Mouse (Mus musculus) adipocyte (in vitro differentiated cells): Measurements from ENCODE around the gene Aida.
"Not testable (repeated sequence)": the region's sequence is repeated elsewhere in the genome, so short reads cannot be mapped to it uniquely, and the experiment has no call there.

ENCODE experiments used
- DNase-seq: peaks from one replicate; pipeline ENCODE4 v3.0.0-alpha.2; 2016; ENCODE audit warnings: low spot score

Aida gene

GRCm38 (mm10) chr1:183320708-183321107 is 24.3 kb downstream of the Aida start:
- DNase-seq, result no peak

GRCm38 (mm10) chr1:183322496-183322895 is 26.1 kb downstream of the Aida start:
- DNase-seq, result not testable (repeated sequence)

GRCm38 (mm10) chr1:183323923-183324322 is 27.5 kb downstream of the Aida start:
- DNase-seq, result no peak

DNA sequence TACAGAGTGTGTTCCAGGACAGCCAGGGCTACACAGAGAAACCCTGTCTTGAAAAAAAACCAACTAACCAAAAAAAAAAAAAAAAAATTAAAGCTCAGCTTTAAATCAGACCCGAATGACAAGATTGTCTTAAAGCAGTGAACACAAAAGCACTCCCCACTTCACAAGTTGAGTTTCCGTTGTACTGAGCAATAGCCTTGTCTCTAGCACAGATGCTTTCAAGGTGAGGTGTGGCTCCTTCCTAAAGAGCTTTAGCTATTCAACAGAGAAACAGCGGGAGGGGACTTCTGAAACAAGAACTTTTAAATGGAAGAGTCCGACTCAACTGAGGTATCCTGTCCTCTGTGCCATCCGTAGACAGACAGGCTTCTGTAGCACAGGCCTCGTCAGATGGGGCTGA is 28.0 kb downstream of the Aida start:
- no peak for DNase-seq

GRCm38 (mm10) chr1:183327171-183327570 is 30.8 kb downstream of the Aida start:
- no peak for DNase-seq

GRCm38 (mm10) chr1:183342902-183343301 is 46.5 kb downstream of the Aida start:
- DNase-seq, result not testable (repeated sequence)

- peak; percentile 89 for DNase-seq
Observed at GRCm38 (mm10) chr1:183344886-183345816, 48.8 kb downstream of the Aida start.

DNA sequence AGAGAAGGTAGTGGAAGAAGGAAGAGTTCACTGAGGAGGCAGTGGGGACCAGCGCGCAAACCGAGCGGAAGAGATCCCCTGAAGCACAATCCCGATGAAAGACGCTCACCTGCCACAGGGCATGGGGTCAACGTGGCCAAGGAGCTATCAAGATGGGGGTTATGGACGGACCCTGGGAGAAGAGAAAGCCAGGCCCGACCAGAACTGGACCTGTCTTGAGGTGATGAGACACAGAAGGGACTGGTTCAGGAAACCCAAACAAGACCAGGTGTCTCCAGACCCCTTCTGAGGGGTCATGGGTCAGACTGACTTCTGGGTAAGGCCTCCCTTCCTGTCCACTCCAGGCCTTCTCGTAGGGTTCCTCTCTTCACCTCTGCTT is 49.4 kb downstream of the Aida start:
- DNase-seq, result no peak

DNA sequence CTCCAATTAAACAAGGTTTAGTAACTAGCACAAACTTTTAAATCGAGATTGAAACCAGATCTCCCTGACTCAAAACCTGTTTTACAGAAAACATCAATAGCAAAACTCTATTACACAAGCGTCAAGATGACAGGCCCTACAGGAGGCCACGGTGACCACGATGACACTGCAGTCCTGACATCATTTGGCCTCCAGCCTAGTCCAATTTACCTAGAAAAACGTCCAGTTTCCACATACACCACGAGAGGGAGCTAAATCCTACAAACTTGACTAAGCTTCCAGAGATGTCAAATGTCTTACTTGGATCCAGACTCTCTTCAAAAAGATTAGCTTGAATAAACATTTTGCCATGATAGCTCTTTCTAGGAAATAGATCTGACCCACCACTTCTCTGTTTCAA is 53.5 kb downstream of the Aida start:
- DNase-seq, result peak; percentile 93

- DNase-seq, result no peak
Observed at GRCm38 (mm10) chr1:183358901-183359300, 62.5 kb downstream of the Aida start.

DNA sequence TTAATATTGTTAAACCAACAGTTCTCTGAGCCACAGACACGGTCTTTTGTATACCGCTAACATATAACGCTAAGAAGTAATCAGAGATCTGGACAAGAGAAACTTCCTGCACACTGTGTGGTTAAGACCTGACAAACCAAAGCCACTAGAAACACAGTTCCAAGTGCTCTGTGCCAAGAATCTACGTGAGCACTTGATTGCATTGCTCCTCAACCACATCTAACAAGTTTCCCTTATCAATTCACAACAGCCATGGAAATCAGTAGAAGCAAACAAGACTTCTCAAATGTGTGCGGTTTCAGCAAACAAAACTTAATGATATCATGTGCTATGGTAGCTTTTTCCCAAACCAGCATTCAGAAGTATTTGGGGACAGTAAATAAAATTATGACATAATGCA is 65.9 kb downstream of the Aida start:
- no peak for DNase-seq

- no peak for DNase-seq
Observed at GRCm38 (mm10) chr1:183362729-183363576, 66.6 kb downstream of the Aida start.

GRCm38 (mm10) chr1:183363577-183363867 is 67.1 kb downstream of the Aida start:
- DNase-seq, result no peak

- DNase-seq, result no peak
Observed at GRCm38 (mm10) chr1:183366361-183366760, 70.0 kb downstream of the Aida start.

DNA sequence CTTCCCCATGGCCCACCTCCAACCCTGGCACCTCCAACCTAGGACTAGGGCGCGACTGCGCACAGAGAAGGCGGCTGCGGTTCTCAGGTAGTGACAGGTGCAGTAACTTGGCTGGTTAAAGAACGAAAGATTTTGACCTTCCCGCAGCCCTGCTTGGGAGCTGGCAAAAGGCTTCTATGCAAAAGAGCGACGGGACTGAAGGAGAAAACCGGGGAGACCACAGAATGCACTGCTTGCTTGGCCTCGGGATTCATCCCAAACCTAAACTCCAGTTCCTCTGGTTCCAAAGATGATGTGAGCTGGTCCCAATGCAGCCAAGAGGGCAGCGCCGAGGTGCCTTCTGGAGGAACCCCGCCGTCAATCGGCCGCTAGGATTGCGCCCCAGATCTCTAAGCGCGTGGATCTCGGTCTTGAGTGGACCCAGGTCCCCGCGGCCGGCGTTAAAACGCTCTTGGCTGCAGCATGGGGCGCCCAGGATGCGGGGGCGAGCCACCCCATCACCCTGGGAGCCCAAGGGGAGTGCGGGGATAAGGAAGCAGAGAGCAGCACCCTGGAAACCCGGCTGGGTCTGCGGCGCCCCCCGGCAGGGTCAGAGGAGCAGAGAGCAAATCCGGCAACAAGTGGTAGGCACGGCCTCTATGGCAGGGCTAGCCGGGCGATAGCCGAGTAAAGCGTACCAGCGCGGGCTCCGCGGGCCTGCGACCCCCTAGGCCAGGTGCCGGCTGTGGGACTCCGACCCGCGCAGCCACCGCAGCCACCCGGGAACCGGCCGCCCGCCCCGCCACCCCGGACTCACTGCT is 72.4 kb downstream of the Aida start:
- DNase-seq, result peak; percentile 31

DNA sequence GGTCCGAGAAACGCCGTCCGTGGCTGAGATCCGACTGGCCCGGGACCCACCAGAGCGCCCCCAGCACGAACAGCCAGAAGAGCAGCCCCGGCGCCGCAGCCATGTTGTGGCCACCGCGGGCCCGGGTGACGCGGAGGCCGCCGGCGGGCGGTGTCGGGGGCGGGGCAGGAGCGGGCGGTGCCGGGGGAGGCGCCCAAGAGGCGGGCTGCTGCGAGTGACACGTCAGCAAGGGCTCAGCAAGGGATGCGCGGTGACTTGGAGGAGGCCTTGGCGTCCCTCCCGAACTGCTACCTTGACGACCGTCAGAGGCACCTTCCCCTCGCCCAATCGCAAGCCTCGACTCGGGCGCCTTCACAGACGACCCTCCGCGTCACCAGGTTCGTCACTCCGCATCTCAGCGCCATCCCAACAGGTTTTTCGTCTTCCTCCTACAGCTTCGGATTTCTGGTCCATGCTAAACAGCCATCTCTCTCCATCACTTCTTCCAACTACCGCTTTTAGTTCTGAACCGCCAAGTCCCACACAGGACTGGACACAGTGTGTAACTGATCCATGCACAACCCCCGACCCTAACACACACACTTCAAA is 73.1 kb downstream of the Aida start, which contains the start of gene Mia3:
Gene Mia3 (minus strand): TSS at position 127 of the 588 bp plus-strand sequence.
- DNase-seq, result peak; percentile 86

DNA sequence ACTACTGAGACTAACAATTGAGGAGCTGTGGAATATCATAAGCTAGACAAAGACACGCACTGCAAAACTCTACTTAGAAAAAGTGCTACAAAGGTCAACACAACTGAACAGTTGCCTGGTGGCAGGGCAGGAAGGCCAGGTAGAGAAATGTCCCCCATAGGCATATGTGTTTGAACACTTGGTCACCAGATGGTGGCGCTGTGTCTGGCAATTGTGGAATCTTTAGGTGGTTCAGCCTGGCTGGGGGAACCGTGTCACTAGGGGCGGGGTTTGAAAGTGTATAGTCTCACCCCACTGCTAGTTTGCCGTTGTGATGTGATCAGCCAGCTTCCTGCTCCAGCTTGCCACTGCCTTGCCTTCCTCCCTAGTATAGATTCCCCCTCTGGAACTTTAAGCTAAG is 78.3 kb downstream of the Aida start:
- no peak for DNase-seq
